ENCODE assay signal across 9 mouse cellular contexts in the genomic region with DNA sequence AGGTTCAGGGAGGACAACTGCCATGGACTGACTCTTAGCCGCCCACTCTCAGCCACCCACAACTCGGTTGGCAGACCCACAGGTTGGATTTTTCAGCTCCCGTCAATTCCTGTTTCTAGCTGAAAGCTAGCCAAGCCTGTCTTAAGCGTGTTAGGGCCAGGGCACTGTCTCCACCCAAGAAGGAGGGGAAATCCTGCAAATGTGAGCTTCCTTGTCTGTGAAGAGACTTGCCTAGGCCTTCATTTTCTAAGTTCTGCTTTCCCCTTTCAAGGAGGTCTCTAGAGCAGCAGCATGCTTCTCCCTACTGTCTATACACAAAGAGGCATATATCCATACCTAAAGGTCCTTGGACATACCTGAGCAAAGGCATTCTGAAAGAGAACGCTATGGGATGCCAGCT. TPM values are rescaled to one million over a fixed set of nuclear protein-coding genes. Genes with fewer than 3 reads are reported as not detected.
DNase-seq lines count a peak whose midpoint lies in the region; ATAC-seq and TF ChIP-seq lines count a peak whose summit lies in the region.
"Had no signal": no experiment of that assay in that cellular context is flagged by ENCODE, and none has a peak within 500 bp of the region (broad histone marks: within the 10 kb centered on the region; RNA-seq: fewer than 3 reads in every experiment).

No protein-coding gene starts in this region.

- WGBS in heart, embryonic 12.5 days: 77% methylated on average over 5 of the region's 5 CpGs
- 87% methylated on average over 5 of the region's 5 CpGs for WGBS in forebrain, embryonic 15.5 days
- 77% methylated on average over 5 of the region's 5 CpGs for WGBS in midbrain, embryonic 15.5 days

- H3K36me3 ChIP-seq in heart, embryonic 12.5 days: no peaks in the 10 kb centered on the region
- H3K36me3 ChIP-seq in MEL (ENCODE audit: control insufficient read depth in 1 of 2, insufficient read depth in 2 of 2, low read length in 2 of 2): no peaks in the 10 kb centered on the region; a peak in 1 of 4 replicates
- peaks cover 17% of the 10 kb centered on the region for H3K36me3 ChIP-seq in forebrain, embryonic 15.5 days
- no peaks in the 10 kb centered on the region for H3K36me3 ChIP-seq in midbrain, embryonic 15.5 days (replicated peaks)

- H3K27ac ChIP-seq in heart, embryonic 12.5 days (ENCODE audit: poor library complexity, severe bottlenecking): no peak overlapping the region
- no peak overlapping the region for H3K27ac ChIP-seq in MEL (ENCODE audit: control insufficient read depth, low read depth, low read length)
- no peak overlapping the region for H3K27ac ChIP-seq in forebrain, embryonic 15.5 days (replicated peaks)
- no peak overlapping the region for H3K27ac ChIP-seq in midbrain, embryonic 15.5 days

- DNase-seq in heart, adult 11 months: peak; percentile 85
- DNase-seq in MEL (ENCODE audit: low read depth, low spot score): peak; percentile 8
- no peak for DNase-seq in testis, postnatal 10 days (ENCODE audit: low spot score)
- no peak for DNase-seq in embryo, embryonic 10 days (ENCODE audit: low spot score)
- no peak for DNase-seq in frontal cortex, postnatal 10 days (ENCODE audit: low spot score in 2 of 2)
- DNase-seq: thymus, postnatal 4 days had no signal

- no peak overlapping the region for H3K9ac ChIP-seq in heart, embryonic 12.5 days
- no peak overlapping the region for H3K9ac ChIP-seq in MEL (ENCODE audit: control insufficient read depth, low read depth, low read length, poor library complexity, severe bottlenecking)
- peak overlapping the region; percentile 46 for H3K9ac ChIP-seq in forebrain, embryonic 15.5 days (replicated peaks)
- peak overlapping the region; percentile 59; the same call in 1 of the 2 replicates for H3K9ac ChIP-seq in midbrain, embryonic 15.5 days

- TF ChIP-seq POLR2A in MEL (IDR thresholded peaks at IDR 0.05; ENCODE audit: control insufficient read depth in 1 of 2, insufficient read depth in 1 of 2, low read depth in 1 of 2, low read length in 2 of 2, poor library complexity in 1 of 2): no peak

- no peak for ATAC-seq in heart, embryonic 12.5 days (ENCODE audit: insufficient number of reproducible peaks, low FRiP score)
- ATAC-seq in forebrain, embryonic 15.5 days (replicated peaks): no peak
- ATAC-seq in midbrain, embryonic 15.5 days (replicated peaks): no peak

- H3K4me1 ChIP-seq in heart, embryonic 12.5 days (replicated peaks): no peaks in the 10 kb centered on the region
- H3K4me1 ChIP-seq in MEL (ENCODE audit: control insufficient read depth in 1 of 2, insufficient read depth in 2 of 2, low read length in 2 of 2): no peaks in the 10 kb centered on the region; a peak in 1 of 4 replicates
- peaks cover 7% of the 10 kb centered on the region for H3K4me1 ChIP-seq in forebrain, embryonic 15.5 days
- peaks cover 11% of the 10 kb centered on the region; the same call in 1 of the 2 replicates for H3K4me1 ChIP-seq in midbrain, embryonic 15.5 days

- TF ChIP-seq CTCF in MEL (IDR thresholded peaks at IDR 0.05 in 2 of 3, conservative IDR thresholded peaks at IDR 0.05 in 1 of 3; ENCODE audit: control insufficient read depth in 1 of 3, insufficient read depth in 1 of 3, low read depth in 2 of 3, low read length in 3 of 3, poor library complexity in 1 of 3, severe bottlenecking in 1 of 3): no peak

- H3K4me3 ChIP-seq in heart, embryonic 12.5 days: no peak overlapping the region
- no peak overlapping the region for H3K4me3 ChIP-seq in MEL (ENCODE audit: control insufficient read depth in 1 of 2, insufficient read depth in 1 of 2, low read depth in 2 of 2, low read length in 2 of 2)
- H3K4me3 ChIP-seq in forebrain, embryonic 15.5 days: peak overlapping the region; percentile 50
- peak overlapping the region; percentile 51 for H3K4me3 ChIP-seq in midbrain, embryonic 15.5 days

- TF ChIP-seq EP300 in MEL (IDR thresholded peaks at IDR 0.05; ENCODE audit: low read depth in 1 of 2, low read length in 2 of 2): no peak

- H3K9me3 ChIP-seq in heart, embryonic 12.5 days (replicated peaks): no peaks in the 10 kb centered on the region
- no peaks in the 10 kb centered on the region for H3K9me3 ChIP-seq in MEL (replicated peaks; ENCODE audit: insufficient read depth, low read length)
- H3K9me3 ChIP-seq in forebrain, embryonic 15.5 days: no peaks in the 10 kb centered on the region
- no peaks in the 10 kb centered on the region for H3K9me3 ChIP-seq in midbrain, embryonic 15.5 days

- H3K4me2 ChIP-seq in heart, embryonic 12.5 days: no peak overlapping the region
- peak overlapping the region; percentile 47 for H3K4me2 ChIP-seq in forebrain, embryonic 15.5 days (replicated peaks)
- peak overlapping the region; percentile 54 for H3K4me2 ChIP-seq in midbrain, embryonic 15.5 days

- H3K27me3 ChIP-seq in heart, embryonic 12.5 days (replicated peaks): no peaks in the 10 kb centered on the region
- no peaks in the 10 kb centered on the region for H3K27me3 ChIP-seq in MEL (ENCODE audit: control insufficient read depth in 1 of 2, insufficient read depth in 2 of 2, low read length in 2 of 2)
- no peaks in the 10 kb centered on the region for H3K27me3 ChIP-seq in forebrain, embryonic 15.5 days
- H3K27me3 ChIP-seq in midbrain, embryonic 15.5 days (replicated peaks): no peaks in the 10 kb centered on the region

- no peaks in the 10 kb centered on the region for H3K79me2 ChIP-seq in MEL (ENCODE audit: control insufficient read depth, insufficient read depth, low read length, poor library complexity)

- TF ChIP-seq RAD21 in MEL (IDR thresholded peaks at IDR 0.05; ENCODE audit: low read depth, low read length): no peak

TF ChIP-seq in MEL, 35 proteins besides CTCF, POLR2A, EP300 and RAD21:
- TF ChIP-seq USF2 (IDR thresholded peaks at IDR 0.05; ENCODE audit: borderline replicate concordance in 1 of 2, insufficient read depth in 1 of 2, low read depth in 1 of 2, low read length in 2 of 2): no peak
- TF ChIP-seq USF1 (IDR thresholded peaks at IDR 0.05; ENCODE audit: low read depth, low read length): no peak
- TF ChIP-seq TCF12 (IDR thresholded peaks at IDR 0.05; ENCODE audit: low read depth, low read length): no peak
- no peak for TF ChIP-seq GATA1 (IDR thresholded peaks at IDR 0.05; ENCODE audit: low read depth, low read length)
- no peak for TF ChIP-seq POLR2AphosphoS5 (IDR thresholded peaks at IDR 0.05; ENCODE audit: borderline replicate concordance, low read depth, low read length)
TF ChIP-seq in MEL: peak in this region for 0.

RNA-seq across cellular contexts. Expression of gene Ids, which starts 1.4 kb away (rescaled TPM):
- 1.2 and 1.5 TPM in 2 replicates for polyA plus RNA-seq in heart, embryonic 12.5 days (2016; fragmentation: Nextera tagmentation; extraction: Ambion mirVana)
- 2.9 and 3.1 TPM in 2 replicates for total RNA-seq in MEL (2012; rRNA removed)
- polyA plus RNA-seq in MEL (2012; ENCODE audit: insufficient read depth in 1 of 2, insufficient read length in 2 of 2, low read depth in 1 of 2, low replicate concordance in 2 of 2, missing spikeins in 1 of 2): 1 to 10 TPM in 1 of 2 experiments, not detected in 1; 8.1 TPM
- 14.8 and 16.4 TPM in 2 replicates for polyA plus RNA-seq in forebrain, embryonic 15.5 days (2015; fragmentation: Nextera tagmentation; extraction: Ambion mirVana)
- 16.5 and 16.9 TPM in 2 replicates for polyA plus RNA-seq in midbrain, embryonic 15.5 days (2015; fragmentation: Nextera tagmentation; extraction: Ambion mirVana)

RNA-seq across cellular contexts. Expression of gene 1110012L19Rik, which starts 22.2 kb away (rescaled TPM):
- 23.7 and 24.5 TPM in 2 replicates for polyA plus RNA-seq in heart, embryonic 12.5 days (2016; fragmentation: Nextera tagmentation; extraction: Ambion mirVana)
- total RNA-seq in MEL (2012; rRNA removed): 7.5 and 9.2 TPM in 2 replicates
- 10 to 100 TPM in 1 of 2 experiments, not detected in 1; 10.4 TPM for polyA plus RNA-seq in MEL (2012; ENCODE audit: insufficient read depth in 1 of 2, insufficient read length in 2 of 2, low read depth in 1 of 2, low replicate concordance in 2 of 2, missing spikeins in 1 of 2)
- 37.2 and 39.3 TPM in 2 replicates for polyA plus RNA-seq in forebrain, embryonic 15.5 days (2015; fragmentation: Nextera tagmentation; extraction: Ambion mirVana)
- 35.3 and 40.2 TPM in 2 replicates for polyA plus RNA-seq in midbrain, embryonic 15.5 days (2015; fragmentation: Nextera tagmentation; extraction: Ambion mirVana)

Comparison
In these comparisons a context has a peak if more than half of its experiments do, and no peak if none do; other contexts are left out.
1. DNase-seq: peak in heart, adult 11 months (single experiment) and MEL (single experiment); none in testis, postnatal 10 days (single experiment), embryo, embryonic 10 days (single experiment) and frontal cortex, postnatal 10 days (0 of 2).
2. H3K4me3 ChIP-seq: peak in forebrain, embryonic 15.5 days (single experiment) and midbrain, embryonic 15.5 days (single experiment); none in heart, embryonic 12.5 days (single experiment) and MEL (0 of 2).
3. H3K9ac ChIP-seq: peak in forebrain, embryonic 15.5 days (single experiment) and midbrain, embryonic 15.5 days (single experiment); none in heart, embryonic 12.5 days (single experiment) and MEL (single experiment).